Mouse (Mus musculus) embryonic facial prominence, embryonic 11.5 days (tissue): ENCODE data around the gene Eif1ad. TPM values are rescaled to one million over a fixed set of nuclear protein-coding genes. Genes with fewer than 3 reads are reported as not detected.

Experiments used
- ATAC-seq: fragments of 200-750 bp; cut with Nextera tagmentation; replicated peaks from 2 replicates; pipeline ENCODE4 v1.8.0; 2017; ENCODE audit warnings: low read depth; ENCODE audit not compliant: insufficient number of reproducible peaks, low FRiP score, low TSS enrichment
- DNase-seq: peaks from one replicate; pipeline ENCODE4 v3.0.0-alpha.2; 2015; ENCODE audit warnings: low spot score
- H3K27ac ChIP-seq: fragments of 300-500 bp; sonication (generic); replicated peaks from 2 replicates; pipeline ENCODE4 v1.5.1; 2014; ENCODE audit warnings: mild to moderate bottlenecking, low read depth, low read length, control low read depth
- H3K27me3 ChIP-seq: fragments of 300-500 bp; sonication (generic); 2 replicates; pipeline ENCODE4 v1.6.1; 2014; ENCODE audit warnings: mild to moderate bottlenecking, low read length, moderate library complexity, mixed read lengths; ENCODE audit not compliant: control insufficient read depth, insufficient read depth
- H3K36me3 ChIP-seq: fragments of 300-500 bp; sonication (generic); replicated peaks from 2 replicates; pipeline ENCODE4 v1.6.1; 2014; ENCODE audit warnings: low read depth, mild to moderate bottlenecking, low read length, moderate library complexity, mixed read lengths; ENCODE audit not compliant: control insufficient read depth, insufficient read depth
- H3K4me1 ChIP-seq: fragments of 300-500 bp; sonication (generic); 2 replicates; pipeline ENCODE4 v1.6.1; 2014; ENCODE audit warnings: low read length, mixed read lengths; ENCODE audit not compliant: control insufficient read depth, insufficient read depth
- H3K4me2 ChIP-seq: fragments of 300-500 bp; sonication (generic); 2 replicates; pipeline ENCODE4 v1.6.1; 2014; ENCODE audit warnings: low read depth, mild to moderate bottlenecking, control low read depth, low read length, moderate library complexity
- H3K4me3 ChIP-seq: fragments of 300-500 bp; sonication (generic); 2 replicates; pipeline ENCODE4 v1.5.1; 2014; ENCODE audit warnings: low read depth, low read length, control low read depth
- H3K9ac ChIP-seq: fragments of 300-500 bp; sonication (generic); replicated peaks from 2 replicates; pipeline ENCODE4 v1.6.1; 2014; ENCODE audit warnings: mild to moderate bottlenecking, control low read depth, low read length
- H3K9me3 ChIP-seq: fragments of 300-500 bp; sonication (generic); replicated peaks from 2 replicates; pipeline ENCODE4 v1.6.1; 2016; ENCODE audit warnings: mild to moderate bottlenecking, low read length, inconsistent platforms, mixed read lengths; ENCODE audit not compliant: control insufficient read depth
- WGBS: fragments of 180-500 bp; shearing (Covaris S2); extraction: QIAGEN DNeasy Blood & Tissue Kit; methylation state at CpG from one replicate; pipeline ENCODE4 v1.1.7; 2014; 5-methylcytosine and 5-hydroxymethylcytosine counted together
- polyA plus RNA-seq: library from polyadenylated mRNA; unstranded; fragments of >200 nt; fragmentation: Nextera tagmentation; extraction: Ambion mirVana; gene quantifications from 2 replicates; pipeline ENCODE4 v1.2.1, GENCODE M21; 2014

Eif1ad gene
- polyA plus RNA-seq, 1 experiment from 2014 or later, result 58.2 TPM

DNA sequence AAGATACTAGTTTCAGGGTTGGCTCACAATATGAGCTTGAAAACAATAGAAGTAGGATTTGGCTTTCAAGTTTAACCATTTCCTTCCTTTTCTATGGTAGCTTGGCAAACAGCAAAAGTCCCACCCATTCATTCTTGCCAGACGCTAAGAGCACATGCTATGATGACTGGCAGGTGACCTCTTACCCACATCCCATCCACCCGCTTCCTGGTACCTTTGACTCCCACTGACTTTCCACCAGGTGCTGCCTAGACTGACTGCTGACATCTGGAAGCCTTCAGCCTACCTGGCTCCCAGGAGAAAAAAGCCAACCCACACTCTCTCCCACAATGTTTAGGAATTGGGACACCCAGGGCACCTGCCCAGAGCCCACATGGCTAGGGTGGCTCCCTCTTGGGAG is 2.4 kb upstream of the Eif1ad start:
- Histone ChIP-seq H3K36me3 (peaks cover 6% of the 10 kb centered on the region), H3K4me2 (no peak overlapping the region), H3K4me3 (no peak overlapping the region), H3K27me3 (no peaks in the 10 kb centered on the region), H3K4me1 (no peaks in the 10 kb centered on the region; the same call in none of the 2 replicates), H3K9ac (no peak overlapping the region), H3K27ac (no peak overlapping the region), H3K9me3 (no peaks in the 10 kb centered on the region)
- 80% methylated on average over 2 of the region's 2 CpGs for WGBS
- no peak for DNase-seq
- ATAC-seq, result no peak

DNA sequence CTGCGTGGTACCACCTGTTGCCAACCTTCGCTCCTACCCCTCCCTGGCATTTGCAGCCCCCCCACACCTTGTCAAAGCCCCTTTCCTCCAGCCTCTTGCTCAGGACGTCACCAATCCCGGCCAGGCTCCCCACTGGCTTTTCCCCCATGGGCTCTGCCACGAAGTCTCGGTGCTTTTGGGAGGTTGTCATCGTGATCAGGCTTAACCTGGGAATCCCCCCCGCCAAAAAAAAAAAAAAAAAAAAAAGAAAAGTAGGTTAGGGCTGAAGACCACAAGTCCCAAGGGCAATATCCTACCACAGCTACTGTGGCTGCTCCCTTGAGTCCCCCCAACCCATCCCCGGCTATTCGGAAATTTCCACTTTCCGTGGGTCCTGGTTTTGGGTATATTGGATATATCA is 790 bp upstream of the Eif1ad start:
- WGBS, result 23% methylated on average over 11 of the region's 11 CpGs
- H3K4me2 ChIP-seq, result peak overlapping the region; percentile 73

DNA sequence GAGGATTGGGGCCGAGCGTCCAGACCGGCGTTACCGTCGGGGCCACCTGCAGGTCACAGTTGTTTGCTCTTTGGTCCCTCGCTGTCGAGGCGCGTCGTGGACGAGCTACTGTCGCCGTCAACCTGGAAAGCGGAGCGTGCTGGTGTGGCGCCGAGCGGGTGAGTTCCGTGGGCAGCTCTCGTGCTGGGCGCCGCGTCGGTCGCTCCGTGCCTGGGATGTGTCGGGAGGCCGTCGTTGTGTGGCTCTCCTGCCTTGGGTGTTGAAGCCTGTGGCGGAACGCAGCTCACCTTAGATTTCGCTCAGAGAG is 465 bp downstream of the Eif1ad start, which contains the start of gene Banf1:
TSS of gene Banf1 (minus strand) at position 116 of the 307 bp plus-strand sequence.
- Histone ChIP-seq H3K9me3 (no peaks in the 10 kb centered on the region), H3K4me2 (peak within 1 kb of the TSS; percentile 79), H3K36me3 (peaks cover 21% of the 10 kb centered on the region), H3K4me3 (peak within 1 kb of the TSS; percentile 97), H3K4me1 (no peaks in the 10 kb centered on the region; the same call in none of the 2 replicates), H3K9ac (peak within 1 kb of the TSS; percentile 73), H3K27me3 (no peaks in the 10 kb centered on the region), H3K27ac (peak within 1 kb of the TSS; percentile 57)
- DNase-seq, result no peak
- 0 out of 2 replicates have a peak, but pooled peaks have one; percentile 1 for ATAC-seq
- under 1% methylated on average over 33 of the region's 33 CpGs for WGBS

More for the DNA sequence above, 790 bp upstream of the Eif1ad start:
- Histone ChIP-seq H3K9me3 (no peaks in the 10 kb centered on the region), H3K27ac (0 out of 2 replicates have a peak overlapping the region, but pooled peaks have one; percentile 57), H3K27me3 (no peaks in the 10 kb centered on the region), H3K4me1 (no peaks in the 10 kb centered on the region; the same call in none of the 2 replicates), H3K4me3 (peak overlapping the region; percentile 97), H3K36me3 (peaks cover 17% of the 10 kb centered on the region), H3K9ac (peak overlapping the region; percentile 73)
- ATAC-seq (no peak; the same call in 1 of the 2 replicates), DNase-seq (no peak)

DNA sequence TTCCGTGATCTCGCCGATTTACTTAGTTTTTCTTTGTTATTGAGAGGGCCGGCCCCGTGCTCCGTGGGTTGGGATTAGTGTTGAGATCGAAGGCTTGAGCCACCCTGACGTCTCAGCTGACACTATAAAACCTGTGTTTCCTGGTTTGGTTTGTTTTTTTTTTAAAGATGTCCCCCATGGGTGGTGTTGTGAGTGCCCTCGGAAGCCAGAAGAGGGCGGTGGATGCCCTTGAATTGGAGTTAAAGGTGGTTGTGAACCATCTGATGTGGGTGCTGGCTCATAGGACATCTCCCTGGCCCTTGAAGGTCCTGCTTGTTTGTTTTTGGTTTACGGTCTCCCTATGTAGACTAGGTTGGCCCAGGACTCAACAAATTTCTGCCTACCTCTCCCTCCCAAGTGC is 914 bp downstream of the Eif1ad start:
- no peak for DNase-seq
- Histone ChIP-seq H3K27ac (no peak overlapping the region), H3K4me1 (no peaks in the 10 kb centered on the region; the same call in none of the 2 replicates), H3K27me3 (no peaks in the 10 kb centered on the region), H3K9ac (peak overlapping the region; percentile 73), H3K4me3 (peak overlapping the region; percentile 97), H3K9me3 (no peaks in the 10 kb centered on the region), H3K4me2 (peak overlapping the region; percentile 79), H3K36me3 (peaks cover 24% of the 10 kb centered on the region)
- 12% methylated on average over 11 of the region's 11 CpGs for WGBS
- no peak for ATAC-seq

DNA sequence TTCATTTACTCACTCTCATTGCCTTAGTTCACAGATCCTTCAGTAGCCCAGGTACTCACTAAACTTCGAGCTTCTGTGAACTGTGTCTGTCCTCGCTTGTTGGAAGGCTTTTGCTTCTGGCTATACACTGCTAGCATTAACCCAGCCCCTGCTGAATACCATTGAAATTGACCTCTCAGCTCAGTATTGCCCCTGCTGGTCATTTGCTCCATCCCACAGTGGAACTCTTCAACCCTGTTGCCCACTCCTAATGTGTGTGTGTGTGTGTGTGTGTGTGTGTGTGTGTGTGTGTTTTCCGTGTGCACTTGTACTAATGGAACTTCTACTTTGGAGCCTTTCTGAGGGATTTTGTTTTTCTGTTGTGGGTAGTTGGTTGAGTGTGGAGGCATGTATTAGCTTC is 4.4 kb downstream of the Eif1ad start:
- Histone ChIP-seq H3K9me3 (no peaks in the 10 kb centered on the region), H3K4me1 (no peaks in the 10 kb centered on the region; the same call in none of the 2 replicates), H3K4me3 (no peak overlapping the region), H3K36me3 (peaks cover 21% of the 10 kb centered on the region), H3K4me2 (no peak overlapping the region), H3K27ac (no peak overlapping the region), H3K27me3 (no peaks in the 10 kb centered on the region), H3K9ac (no peak overlapping the region)
- no peak for ATAC-seq
- no peak for DNase-seq
- 91% methylated on average over 3 of the region's 3 CpGs for WGBS

DNA sequence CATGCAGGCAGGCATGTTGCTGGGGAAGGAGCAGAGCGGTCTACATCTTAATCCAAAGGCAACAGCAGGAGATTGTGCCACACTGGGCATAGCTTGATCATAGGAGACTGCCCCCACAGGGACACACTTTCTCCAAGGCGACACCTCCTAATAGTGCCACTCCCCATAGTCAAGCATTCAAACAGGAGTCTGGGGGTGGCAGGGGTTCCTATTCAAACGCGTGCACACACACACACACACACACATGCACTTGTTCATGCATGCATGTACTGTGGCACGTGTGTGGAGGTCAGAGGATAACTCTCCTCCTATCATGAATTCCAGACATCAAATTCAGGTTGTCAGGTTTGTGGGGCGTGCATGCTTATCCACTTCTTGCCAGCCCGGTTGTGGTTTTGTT is 6.2 kb downstream of the Eif1ad start:
- ATAC-seq, result no peak
- Histone ChIP-seq H3K9me3 (no peaks in the 10 kb centered on the region), H3K9ac (no peak overlapping the region), H3K4me3 (no peak overlapping the region), H3K4me1 (no peaks in the 10 kb centered on the region; the same call in none of the 2 replicates), H3K36me3 (peaks cover 21% of the 10 kb centered on the region), H3K27ac (no peak overlapping the region), H3K4me2 (no peak overlapping the region), H3K27me3 (no peaks in the 10 kb centered on the region)
- WGBS, result 95% methylated on average over 7 of the region's 7 CpGs
- no peak for DNase-seq

DNA sequence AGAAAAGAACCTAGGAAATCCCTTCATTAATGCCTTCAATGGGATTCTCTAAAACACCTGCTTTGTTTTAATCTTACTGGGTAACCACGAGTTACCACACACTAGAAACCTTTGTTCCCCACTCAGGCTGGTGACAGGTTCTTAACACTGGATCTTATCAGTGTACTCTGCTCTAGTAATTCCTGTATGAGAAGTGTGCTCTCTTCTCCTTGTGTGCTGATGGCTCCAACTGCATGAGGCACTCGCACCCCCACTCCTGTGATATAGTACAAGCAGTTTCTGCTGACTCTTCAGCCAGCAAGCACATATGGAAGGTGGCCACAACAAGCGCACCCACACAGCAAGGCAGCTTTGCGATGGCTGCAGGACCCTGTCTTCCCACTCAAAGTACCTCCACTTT is 7.6 kb downstream of the Eif1ad start:
- H3K9ac ChIP-seq, result no peak overlapping the region
- no peak for ATAC-seq
- no peak overlapping the region for H3K4me3 ChIP-seq
- H3K36me3 ChIP-seq, result peaks cover 22% of the 10 kb centered on the region
- H3K4me2 ChIP-seq, result no peak overlapping the region
- H3K27me3 ChIP-seq, result no peaks in the 10 kb centered on the region
- no peaks in the 10 kb centered on the region for H3K4me1 ChIP-seq
- H3K27ac ChIP-seq, result no peak overlapping the region
- 82% methylated on average over 4 of the region's 4 CpGs for WGBS
- no peaks in the 10 kb centered on the region for H3K9me3 ChIP-seq
- no peak for DNase-seq

DNA sequence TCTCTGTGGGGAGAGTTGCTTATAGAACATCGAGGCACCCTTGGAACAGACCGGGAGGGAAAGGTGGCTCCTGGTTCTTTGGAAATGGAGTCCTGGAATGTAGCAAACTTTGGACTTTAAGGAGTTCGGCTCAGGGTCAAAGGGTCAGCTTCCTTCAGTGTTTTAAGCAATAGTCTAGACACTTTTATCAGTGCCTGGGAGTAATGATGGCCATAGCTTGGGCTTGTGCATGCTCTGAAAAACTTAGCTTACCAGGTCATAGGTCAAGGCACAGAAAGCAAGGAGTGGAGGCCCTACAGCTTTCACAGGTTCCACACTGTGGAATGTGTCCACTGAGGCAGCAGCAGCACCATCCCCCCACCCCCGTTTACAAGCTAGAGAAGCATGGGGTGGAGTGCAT is 8.2 kb downstream of the Eif1ad start:
- Histone ChIP-seq H3K9ac (no peak overlapping the region), H3K27me3 (no peaks in the 10 kb centered on the region), H3K36me3 (peaks cover 21% of the 10 kb centered on the region), H3K27ac (no peak overlapping the region), H3K4me3 (no peak overlapping the region), H3K4me1 (no peaks in the 10 kb centered on the region), H3K9me3 (no peaks in the 10 kb centered on the region), H3K4me2 (no peak overlapping the region)
- WGBS, result 76% methylated on average over 4 of the region's 4 CpGs
- ATAC-seq (no peak), DNase-seq (no peak)
